Mouse (Mus musculus) thymus, postnatal 10 days (tissue): Measurements from ENCODE around the gene Stk10.
"Not testable (repeated sequence)": the region's sequence is repeated elsewhere in the genome, so short reads cannot be mapped to it uniquely, and the experiment has no call there.

ENCODE experiments used
- DNase-seq, 2 experiments: peaks; one replicate each; pipeline ENCODE4 v3.0.0; 2021; ENCODE audit warnings: low spot score in 2 of 2

Gene Stk10

GRCm38 (mm10) chr11:32601528-32602323 is 68.6 kb downstream of the Stk10 start:
- no peak for DNase-seq

GRCm38 (mm10) chr11:32604663-32605062 is 71.6 kb downstream of the Stk10 start:
- no peak for DNase-seq

GRCm38 (mm10) chr11:32605131-32605860 is 72.2 kb downstream of the Stk10 start:
- no peak for DNase-seq

- no peak for DNase-seq
These were observed 72.8 kb downstream of the Stk10 start for GRCm38 (mm10) chr11:32605907-32606306.

- no peak for DNase-seq
These were observed 74.2 kb downstream of the Stk10 start for GRCm38 (mm10) chr11:32607319-32607718.

- no peak for DNase-seq
These were observed 77.5 kb downstream of the Stk10 start for GRCm38 (mm10) chr11:32610616-32611015.

- DNase-seq = no peak
These were observed 79.2 kb downstream of the Stk10 start for GRCm38 (mm10) chr11:32612304-32612703.

- DNase-seq = no peak
These were observed 81.4 kb downstream of the Stk10 start for GRCm38 (mm10) chr11:32614463-32614862.

GRCm38 (mm10) chr11:32615561-32615960 is 82.5 kb downstream of the Stk10 start:
- DNase-seq = no peak

GRCm38 (mm10) chr11:32616091-32616490 is 83.0 kb downstream of the Stk10 start:
- DNase-seq = no peak

GRCm38 (mm10) chr11:32618036-32618435 is 84.9 kb downstream of the Stk10 start:
- DNase-seq = no peak

GRCm38 (mm10) chr11:32618641-32619040 is 85.5 kb downstream of the Stk10 start:
- not testable (repeated sequence) for DNase-seq

- no peak for DNase-seq
These were observed 86.2 kb downstream of the Stk10 start for GRCm38 (mm10) chr11:32619257-32619816.

GRCm38 (mm10) chr11:32619866-32620456 is 86.9 kb downstream of the Stk10 start:
- no peak for DNase-seq

- no peak for DNase-seq
These were observed 88.8 kb downstream of the Stk10 start for GRCm38 (mm10) chr11:32621831-32622478.

GRCm38 (mm10) chr11:32622479-32623190 is 89.5 kb downstream of the Stk10 start:
- DNase-seq = no peak

- DNase-seq = no peak
These were observed 90.1 kb downstream of the Stk10 start for GRCm38 (mm10) chr11:32623236-32623635.

GRCm38 (mm10) chr11:32623912-32624311 is 90.8 kb downstream of the Stk10 start:
- no peak for DNase-seq

GRCm38 (mm10) chr11:32625677-32626076 is 92.6 kb downstream of the Stk10 start:
- peak; percentile 39 to 68 for DNase-seq

GRCm38 (mm10) chr11:32626079-32626478 is 93.0 kb downstream of the Stk10 start:
- DNase-seq = no peak

- no peak for DNase-seq
These were observed 94.8 kb downstream of the Stk10 start for GRCm38 (mm10) chr11:32627900-32628299.
